Mouse (Mus musculus) megakaryocyte, embryonic 14.5 days (primary cell): ENCODE data around the gene Kif16b.

Experiments
- FLI1 ChIP-seq: IDR thresholded peaks from 2 replicates; pipeline ENCODE4 v1.6.1; 2012; ENCODE audit warnings: low read length, inconsistent platforms, mixed read lengths
- GATA1 ChIP-seq: IDR thresholded peaks from 3 replicates; pipeline ENCODE4 v1.6.1; 2012; ENCODE audit warnings: mixed read lengths, low read length, inconsistent platforms, borderline replicate concordance

GRCm38 (mm10) chr2:142589403-142590283 is 311.7 kb downstream of the Kif16b start:
- no peak for TF ChIP-seq FLI1
- TF ChIP-seq GATA1 = no peak
